8 mouse cellular contexts compared by ENCODE assay signal in genomic region chr11:108343789-108344462, GRCm38 (mm10). TPM values are rescaled to one million over a fixed set of nuclear protein-coding genes. Genes with fewer than 3 reads are reported as not detected.
DNase-seq lines count a peak whose midpoint lies in the region; ATAC-seq and TF ChIP-seq lines count a peak whose summit lies in the region.

TSS of gene Prkca (minus strand) at chr11:108343928.

- H3K4me2 ChIP-seq in forebrain, embryonic 12.5 days = peak within 1 kb of the TSS; percentile 100
- H3K4me2 ChIP-seq in heart, postnatal 0 days (ENCODE audit: low read depth, low read length) = peak within 1 kb of the TSS; percentile 94
- peak within 1 kb of the TSS; percentile 76 for H3K4me2 ChIP-seq in liver, embryonic 14.5 days (ENCODE audit: low read depth)
- H3K4me2 ChIP-seq in stomach, embryonic 15.5 days = peak within 1 kb of the TSS; percentile 97

- WGBS in forebrain, embryonic 12.5 days = under 1% methylated on average over 62 of the region's 63 CpGs
- under 1% methylated on average over 56 of the region's 63 CpGs for WGBS in heart, postnatal 0 days
- WGBS in liver, embryonic 14.5 days (ENCODE audit: insufficient replicate concordance) = under 1% methylated on average over 60 of the region's 63 CpGs
- under 1% methylated on average over 61 of the region's 63 CpGs for WGBS in stomach, embryonic 15.5 days

- no peak for TF ChIP-seq CTCF in heart, postnatal 0 days (IDR thresholded peaks at IDR 0.05; ENCODE audit: low read depth)
- no peak for TF ChIP-seq CTCF in liver, embryonic 14.5 days (IDR thresholded peaks at IDR 0.05; ENCODE audit: low read depth)

- H3K4me1 ChIP-seq in forebrain, embryonic 12.5 days = peaks cover 18% of the 10 kb centered on the region
- H3K4me1 ChIP-seq in heart, postnatal 0 days (ENCODE audit: control insufficient read depth, insufficient read depth) = peaks cover 6% of the 10 kb centered on the region
- H3K4me1 ChIP-seq in liver, embryonic 14.5 days (replicated peaks; ENCODE audit: control insufficient read depth in 2 of 2, insufficient read depth in 2 of 2, low read length in 1 of 2) = peaks cover 0 to 5% of the 10 kb centered on the region in 2 experiments; a peak in 3 of 4 replicates
- peaks cover 9% of the 10 kb centered on the region; the same call in 1 of the 2 replicates for H3K4me1 ChIP-seq in stomach, embryonic 15.5 days

- H3K9me3 ChIP-seq in forebrain, embryonic 12.5 days = no peaks in the 10 kb centered on the region
- no peaks in the 10 kb centered on the region for H3K9me3 ChIP-seq in heart, postnatal 0 days (replicated peaks; ENCODE audit: control insufficient read depth, low read length)
- H3K9me3 ChIP-seq in liver, embryonic 14.5 days (ENCODE audit: control insufficient read depth, low read length) = no peaks in the 10 kb centered on the region
- no peaks in the 10 kb centered on the region for H3K9me3 ChIP-seq in stomach, embryonic 15.5 days

- H3K27me3 ChIP-seq in forebrain, embryonic 12.5 days = peaks cover 28% of the 10 kb centered on the region
- H3K27me3 ChIP-seq in heart, postnatal 0 days (ENCODE audit: control insufficient read depth, insufficient read depth, low read length) = no peaks in the 10 kb centered on the region
- H3K27me3 ChIP-seq in liver, embryonic 14.5 days (ENCODE audit: control insufficient read depth, insufficient read depth, low read length) = peaks cover 16% of the 10 kb centered on the region
- H3K27me3 ChIP-seq in stomach, embryonic 15.5 days (replicated peaks) = no peaks in the 10 kb centered on the region

- H3K27ac ChIP-seq in forebrain, embryonic 12.5 days = peak within 1 kb of the TSS; percentile 81
- H3K27ac ChIP-seq in heart, postnatal 0 days (ENCODE audit: low read depth) = peak within 1 kb of the TSS; percentile 89
- H3K27ac ChIP-seq in liver, embryonic 14.5 days = no peak within 1 kb of the TSS
- H3K27ac ChIP-seq in stomach, embryonic 15.5 days = peak within 1 kb of the TSS; percentile 79

- DNase-seq in CD8-positive naive resting alpha-beta T cell, adult 2 months (ENCODE audit: low read depth in 2 of 2, low spot score in 2 of 2) = peak; percentile 83
- peak; percentile 19 for DNase-seq in c-Kit-negative CD71-positive TER-119-positive erythroid progenitor cells, embryonic 14.5 days (ENCODE audit: low read depth, low spot score)
- DNase-seq in heart, postnatal 0 days (ENCODE audit: low spot score) = peak; percentile 94
- DNase-seq in kidney, postnatal 36 days = peak; percentile 94 to 98
- peak; percentile 62 to 74 (median 65) for DNase-seq in liver, embryonic 14.5 days (ENCODE audit: low read depth in 3 of 3, low spot score in 3 of 3)
- peak; percentile 96 for DNase-seq in neural tube, embryonic 10.5 days (ENCODE audit: extremely low spot score, low spot score)

- no peak for TF ChIP-seq EP300 in heart, postnatal 0 days (IDR thresholded peaks at IDR 0.05; ENCODE audit: low read depth)
- TF ChIP-seq EP300 in liver, embryonic 14.5 days (IDR thresholded peaks at IDR 0.05; ENCODE audit: low read depth) = no peak

- peak within 1 kb of the TSS; percentile 74 for H3K4me3 ChIP-seq in forebrain, embryonic 12.5 days (replicated peaks)
- H3K4me3 ChIP-seq in heart, postnatal 0 days (ENCODE audit: low read depth, low read length) = peak within 1 kb of the TSS; percentile 87
- H3K4me3 ChIP-seq in liver, embryonic 14.5 days (ENCODE audit: insufficient read depth in 1 of 2, low read depth in 2 of 2, low read length in 2 of 2) = peak within 1 kb of the TSS; percentile 61 to 70
- H3K4me3 ChIP-seq in stomach, embryonic 15.5 days (replicated peaks) = peak within 1 kb of the TSS; percentile 80

- H3K9ac ChIP-seq in forebrain, embryonic 12.5 days = peak within 1 kb of the TSS; percentile 80
- peak within 1 kb of the TSS; percentile 70 for H3K9ac ChIP-seq in heart, postnatal 0 days (replicated peaks; ENCODE audit: low read depth, low read length)
- peak within 1 kb of the TSS; percentile 32; the same call in 1 of the 2 replicates for H3K9ac ChIP-seq in liver, embryonic 14.5 days (replicated peaks)
- H3K9ac ChIP-seq in stomach, embryonic 15.5 days = peak within 1 kb of the TSS; percentile 76

- no peaks in the 10 kb centered on the region for H3K36me3 ChIP-seq in forebrain, embryonic 12.5 days (replicated peaks)
- H3K36me3 ChIP-seq in heart, postnatal 0 days (replicated peaks; ENCODE audit: control insufficient read depth, insufficient read depth, low read length) = peaks cover 4% of the 10 kb centered on the region; the same call in 1 of the 2 replicates
- H3K36me3 ChIP-seq in liver, embryonic 14.5 days (replicated peaks; ENCODE audit: control insufficient read depth, insufficient read depth, low read depth) = no peaks in the 10 kb centered on the region
- no peaks in the 10 kb centered on the region for H3K36me3 ChIP-seq in stomach, embryonic 15.5 days

- ATAC-seq in forebrain, embryonic 12.5 days (ENCODE audit: low FRiP score) = peak; percentile 96
- ATAC-seq in heart, postnatal 0 days (ENCODE audit: insufficient read depth, low read depth) = peak; percentile 90
- ATAC-seq in liver, embryonic 14.5 days (ENCODE audit: insufficient read depth) = peak; percentile 93
- ATAC-seq in stomach, embryonic 15.5 days (ENCODE audit: insufficient read depth, low FRiP score, low read depth) = peak; percentile 94

RNA-seq across cellular contexts. Expression of gene Prkca, which starts in this region (rescaled TPM):
- polyA plus RNA-seq in forebrain, embryonic 12.5 days (2016; fragmentation: Nextera tagmentation; extraction: Ambion mirVana) = 3.3 and 4.6 TPM in 2 replicates
- total RNA-seq in heart, postnatal 0 days (2014; rRNA removed; ENCODE audit: low replicate concordance) = 11.2 and 28.8 TPM in 2 replicates
- 7.0 and 7.9 TPM in 2 replicates for polyA plus RNA-seq in heart, postnatal 0 days (2015; fragmentation: Nextera tagmentation; extraction: Ambion mirVana)
- 2.0 and 2.5 TPM in 2 replicates for polyA plus RNA-seq in liver, embryonic 14.5 days (2012; rRNA removed)
- 3.8 and 4.5 TPM in 2 replicates for polyA plus RNA-seq in liver, embryonic 14.5 days (2014; fragmentation: Nextera tagmentation; extraction: Ambion mirVana)
- 10.1 and 10.5 TPM in 2 replicates for polyA plus RNA-seq in stomach, embryonic 15.5 days (2015; fragmentation: Nextera tagmentation; extraction: Ambion mirVana)

Comparison
In these comparisons a context has a peak if more than half of its experiments do, and no peak if none do; other contexts are left out.
1. DNase-seq: peak in every context shown above with its lines; median percentile 96 in kidney, postnatal 36 days; 96 in neural tube, embryonic 10.5 days; 94 in heart, postnatal 0 days; 83 in CD8-positive naive resting alpha-beta T cell, adult 2 months; 65 in liver, embryonic 14.5 days; 19 in c-Kit-negative CD71-positive TER-119-positive erythroid progenitor cells, embryonic 14.5 days.